Mouse (Mus musculus) frontal cortex, postnatal 10 days (tissue): ENCODE measurements at regions not wholly inside any gene's neighbourhood (a gene's known extent, or its start where the extent isn't known, plus 50 kb on each side); places are given as distances from the start of the nearest gene placed in this dataset.

Experiments used
- DNase-seq, 2 experiments: peaks; one replicate each; pipeline ENCODE4 v3.0.0; 2022; ENCODE audit warnings: low spot score in 2 of 2, mixed read lengths in 1 of 2

DNA sequence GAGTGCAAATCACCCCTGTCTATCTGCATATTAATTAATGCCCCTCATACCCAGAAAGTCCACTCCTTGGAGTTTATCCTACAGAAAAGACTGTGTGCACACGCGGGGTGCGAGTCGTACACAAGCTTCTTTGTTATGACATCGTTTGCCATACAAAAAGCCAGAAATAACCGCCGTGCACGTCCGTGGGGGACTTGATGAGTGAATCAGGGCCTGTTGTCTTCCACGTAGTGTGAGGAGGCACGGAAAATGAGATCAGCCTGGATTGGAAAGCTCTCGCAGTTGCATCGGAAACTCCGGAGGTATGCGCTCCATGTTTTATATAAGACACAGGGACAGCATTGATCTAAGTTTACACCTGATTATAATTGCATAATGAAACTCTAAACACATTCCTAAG, 120.3 kb downstream of the Etnk1 start:
- peak; percentile 14 to 32 for DNase-seq

DNA sequence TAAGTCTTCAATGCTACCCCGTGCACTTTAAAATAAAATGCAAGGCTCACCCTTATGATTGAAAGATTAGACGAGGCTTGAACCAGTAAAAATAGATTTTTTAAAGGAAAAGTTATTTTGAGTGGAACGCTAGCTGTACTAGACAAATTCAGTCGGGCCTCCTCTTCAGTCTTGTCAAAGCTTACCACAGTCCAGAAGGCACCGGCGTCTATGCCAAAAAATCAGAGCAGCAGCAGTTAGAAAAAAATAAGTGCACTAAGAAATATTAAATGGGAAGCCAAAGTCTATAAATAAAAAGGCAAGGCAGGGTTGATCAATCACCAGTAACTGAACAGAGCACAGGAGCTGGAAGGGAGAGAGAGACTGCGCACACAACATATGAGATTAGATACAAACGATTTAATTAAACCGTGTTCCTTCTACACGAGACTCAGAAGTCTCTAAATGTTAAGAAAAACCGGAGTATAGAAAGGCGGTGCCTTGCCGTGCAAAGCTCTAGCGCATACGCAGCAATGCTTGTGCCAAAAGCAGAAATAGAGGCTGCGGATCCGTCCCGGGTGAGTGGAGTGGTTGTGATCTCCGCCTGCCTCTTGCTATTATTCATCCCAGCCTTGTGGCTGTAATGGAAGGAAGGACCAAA, 121.6 kb downstream of the Etnk1 start:
- DNase-seq, result peak; percentile 36 to 60

DNA sequence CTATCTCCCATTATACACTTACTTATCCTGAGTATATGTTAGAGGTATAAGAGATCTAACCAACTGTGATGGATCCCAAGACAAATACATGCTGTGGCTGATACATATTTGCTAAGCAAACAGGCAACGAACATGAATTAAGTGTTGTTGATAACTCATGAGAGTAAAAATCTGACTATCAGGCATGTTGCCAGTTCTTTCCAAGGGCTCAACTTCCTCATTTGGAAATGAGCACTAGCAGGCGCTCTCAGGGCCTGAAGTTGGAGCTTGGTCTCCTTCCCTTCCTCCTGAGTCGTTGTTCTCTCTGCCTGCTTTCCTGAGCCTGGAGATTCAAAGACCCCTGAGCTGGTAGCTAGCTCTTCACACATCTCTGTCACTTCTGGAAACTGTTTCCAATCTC, 126.6 kb downstream of the Etnk1 start:
- DNase-seq, result no peak

DNA sequence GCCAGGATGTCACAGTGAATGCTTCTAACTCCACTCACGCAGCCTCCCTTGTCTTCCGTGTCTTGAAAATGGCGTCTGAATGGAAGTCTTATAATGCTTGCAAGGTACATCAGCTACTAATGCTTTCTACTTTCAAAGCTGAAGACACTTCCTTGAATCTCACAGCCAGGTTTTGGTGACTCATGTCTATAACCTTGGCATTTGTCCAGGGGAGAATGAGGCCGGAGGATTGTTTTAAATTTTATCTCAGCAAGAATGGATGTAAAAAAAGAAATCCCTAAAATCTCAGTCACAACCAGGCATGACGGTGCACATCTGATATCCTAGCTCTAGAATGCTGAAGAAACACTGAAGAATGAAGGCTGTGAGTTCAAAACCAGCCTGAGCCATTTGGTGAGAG, 131.4 kb downstream of the Etnk1 start:
- DNase-seq, result no peak

DNA sequence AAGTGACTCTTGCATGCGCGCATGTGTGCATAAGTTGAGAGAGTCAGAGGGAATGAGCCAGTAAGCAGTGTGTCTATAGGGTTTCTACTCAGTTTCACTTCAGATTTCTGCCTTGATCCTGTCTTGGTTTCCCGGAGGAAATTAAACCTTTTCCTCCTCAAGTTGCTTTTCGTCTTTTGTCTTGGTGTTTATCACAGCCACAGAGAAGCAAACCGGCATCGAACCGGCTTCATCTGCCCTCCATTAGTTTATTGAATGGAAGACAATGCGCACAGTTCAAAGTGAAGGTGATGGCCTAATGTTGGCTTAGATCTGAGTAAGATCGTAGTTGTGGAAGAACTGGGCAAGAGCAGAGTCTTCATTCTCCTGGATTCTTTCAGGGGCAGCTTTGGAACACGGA, 134.4 kb downstream of the Etnk1 start:
- no peak for DNase-seq

DNA sequence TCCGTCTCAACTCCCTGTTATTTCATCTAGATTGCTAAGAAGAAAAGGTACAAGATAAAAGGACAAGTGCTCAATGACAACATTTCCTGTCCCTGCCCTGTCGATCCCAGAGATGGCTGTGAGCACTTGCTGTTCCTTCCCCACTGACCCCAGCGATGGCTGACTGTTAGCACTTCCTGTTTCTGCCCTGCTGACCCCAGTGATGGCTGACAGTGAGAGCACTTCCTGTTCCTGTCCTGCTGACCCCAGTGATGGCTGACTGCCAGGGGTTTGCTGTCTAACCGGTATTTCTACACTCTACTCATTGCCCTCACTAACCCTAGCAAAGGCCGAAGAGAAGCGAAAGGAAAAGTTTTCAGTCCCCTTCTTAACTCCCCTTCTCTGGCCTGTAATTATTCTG, 140.3 kb downstream of the Etnk1 start:
- DNase-seq, result no peak

DNA sequence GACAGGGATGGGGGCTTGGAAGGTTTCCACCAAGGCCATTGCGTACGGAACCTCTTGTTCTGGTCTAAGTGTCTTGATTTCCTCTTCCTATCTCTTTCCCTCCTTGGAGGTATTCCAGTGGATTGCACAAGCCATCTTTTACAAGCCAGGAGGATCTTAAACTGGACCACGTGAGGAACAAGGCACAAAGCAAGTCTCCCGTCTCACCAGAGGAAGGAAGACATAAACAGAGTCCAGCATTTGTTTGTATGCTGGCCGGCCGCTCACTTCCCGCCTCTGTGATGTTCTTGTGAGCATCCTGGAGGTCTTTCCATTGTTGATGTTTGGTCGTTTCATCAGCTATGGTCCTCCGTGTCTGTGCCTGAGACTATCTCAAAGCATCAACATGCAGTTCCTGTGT, 148.8 kb downstream of the Etnk1 start:
- DNase-seq, result no peak

DNA sequence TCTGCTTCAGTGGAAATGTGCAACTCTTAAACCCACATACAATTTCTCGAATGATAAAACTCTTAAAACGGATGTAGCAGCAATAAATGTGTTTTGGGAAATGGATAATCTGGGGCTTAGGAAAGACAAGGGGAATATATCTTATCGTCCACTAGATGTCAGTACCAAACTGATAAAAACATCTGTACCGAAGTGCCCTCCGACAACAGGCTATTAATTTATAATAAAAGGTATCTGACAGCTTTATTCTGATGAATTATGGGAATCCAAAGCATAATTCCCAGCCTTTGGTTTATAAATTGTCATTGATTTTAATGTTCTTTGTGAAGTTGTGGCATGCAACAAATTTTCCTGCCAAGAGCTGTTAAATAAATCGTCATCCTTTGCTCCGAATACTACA, 153.4 kb downstream of the Etnk1 start:
- no peak for DNase-seq

DNA sequence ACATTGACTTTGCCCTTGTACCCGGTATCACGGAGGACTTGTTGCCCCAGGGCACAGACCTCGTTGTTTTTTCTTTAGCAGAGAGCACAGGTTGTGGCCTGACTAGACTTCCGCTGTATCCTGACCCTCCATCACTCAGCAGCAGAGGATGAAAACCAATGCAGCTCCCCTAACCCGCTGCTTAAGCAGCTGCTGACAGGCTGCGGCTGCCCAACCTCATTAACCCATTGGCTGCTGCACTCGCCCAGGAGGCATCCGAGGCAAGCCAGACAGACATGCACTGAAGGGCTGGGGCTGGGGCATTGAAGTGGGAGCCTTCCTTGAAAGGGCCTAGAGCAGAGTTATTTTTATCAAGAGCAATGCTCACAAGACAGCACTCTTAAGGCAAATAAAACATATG, 157.6 kb downstream of the Etnk1 start:
- no peak for DNase-seq

DNA sequence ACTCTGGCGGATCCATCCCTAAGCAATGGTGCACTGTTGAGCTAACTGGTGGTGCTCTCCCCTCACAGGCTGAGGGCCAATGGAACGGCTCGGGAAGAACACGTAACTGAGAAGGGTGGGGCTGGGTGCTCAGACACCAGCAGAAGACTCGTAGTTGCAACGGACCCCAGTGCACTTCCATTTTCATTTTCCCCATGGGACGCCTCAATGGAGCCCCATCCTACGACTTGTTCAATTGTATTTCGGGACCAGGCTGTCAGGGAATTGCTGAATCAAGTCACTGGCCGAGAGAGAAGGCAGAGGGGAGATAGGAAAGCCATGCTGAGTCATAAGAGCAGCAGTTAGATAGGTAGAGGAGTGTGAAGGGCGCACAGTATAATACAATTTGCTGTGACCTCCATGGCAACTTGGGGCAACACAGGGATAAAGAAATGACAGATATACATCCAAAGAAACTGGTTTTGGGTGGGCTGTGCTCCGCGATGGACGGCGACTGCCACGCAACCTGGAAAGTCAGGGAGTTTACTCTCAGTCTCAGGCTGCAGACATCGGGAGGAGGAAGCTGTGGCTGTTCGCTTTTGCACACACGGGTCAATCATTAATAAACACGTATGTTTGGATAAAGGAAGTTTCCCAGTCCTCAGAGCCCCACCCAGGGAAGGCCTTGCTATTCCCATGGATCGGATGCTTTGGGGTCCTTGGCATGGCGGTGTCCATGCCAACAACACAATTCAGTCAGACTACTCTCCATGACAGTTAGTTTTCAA, 160.1 kb downstream of the Etnk1 start:
- no peak for DNase-seq

DNA sequence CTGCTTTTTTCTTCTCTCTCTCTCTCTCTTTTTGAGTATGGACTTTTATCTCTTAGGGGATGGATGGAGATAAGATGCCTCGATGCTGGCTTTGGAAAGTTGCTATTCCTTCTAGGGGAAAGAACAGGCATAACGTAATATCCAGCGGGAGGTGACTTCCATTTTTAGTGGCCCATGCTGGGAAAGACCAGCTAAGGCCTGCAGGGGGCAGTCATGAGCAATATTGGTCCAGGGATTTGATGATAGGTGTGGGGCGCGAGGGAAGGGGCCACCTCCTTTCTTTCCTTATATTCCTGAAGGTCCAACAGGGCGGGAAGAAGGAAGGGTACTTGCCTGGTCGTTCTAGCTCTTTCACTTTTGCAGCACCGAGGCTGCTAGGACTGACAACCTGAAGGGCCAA, 160.8 kb downstream of the Etnk1 start:
- DNase-seq, result no peak

DNA sequence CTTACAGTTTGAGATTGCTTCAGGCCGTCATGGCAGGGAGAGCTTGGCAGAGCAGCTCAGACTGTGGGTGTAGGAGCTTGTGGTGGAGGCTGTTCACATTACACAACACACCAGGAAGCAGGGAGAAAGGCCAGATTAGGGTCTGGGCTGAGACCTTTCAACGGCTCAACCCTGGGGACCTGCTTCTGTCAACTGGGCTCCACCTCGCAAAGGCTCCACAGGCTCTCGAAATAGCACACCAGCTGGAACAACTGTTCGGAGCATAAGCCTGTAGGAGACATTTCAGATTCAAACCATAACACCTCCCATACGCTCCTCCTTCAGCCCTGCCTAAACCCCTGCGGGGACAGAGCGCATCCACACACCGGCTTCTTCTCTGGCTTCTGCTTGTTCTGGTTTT, 161.2 kb downstream of the Etnk1 start:
- DNase-seq, result no peak

DNA sequence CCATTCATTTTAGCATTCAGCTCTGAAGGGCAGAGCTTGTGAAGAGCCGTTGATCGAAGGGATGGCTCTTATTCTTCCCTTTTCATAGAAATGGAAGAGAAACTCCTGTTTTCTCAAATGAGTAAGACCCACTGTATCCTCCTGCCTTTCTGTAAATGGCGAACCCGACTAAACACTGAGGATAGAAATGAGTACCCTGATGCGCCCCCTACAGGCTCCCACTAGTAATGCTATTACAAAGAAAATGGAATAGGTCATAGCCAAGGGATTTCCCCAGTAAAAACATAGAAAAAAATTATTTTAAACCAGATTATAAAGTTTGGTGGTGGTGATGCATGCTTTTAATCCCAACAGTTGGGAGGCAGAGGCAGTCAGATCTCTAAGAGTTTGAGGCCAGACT, 162.1 kb downstream of the Etnk1 start:
- no peak for DNase-seq

DNA sequence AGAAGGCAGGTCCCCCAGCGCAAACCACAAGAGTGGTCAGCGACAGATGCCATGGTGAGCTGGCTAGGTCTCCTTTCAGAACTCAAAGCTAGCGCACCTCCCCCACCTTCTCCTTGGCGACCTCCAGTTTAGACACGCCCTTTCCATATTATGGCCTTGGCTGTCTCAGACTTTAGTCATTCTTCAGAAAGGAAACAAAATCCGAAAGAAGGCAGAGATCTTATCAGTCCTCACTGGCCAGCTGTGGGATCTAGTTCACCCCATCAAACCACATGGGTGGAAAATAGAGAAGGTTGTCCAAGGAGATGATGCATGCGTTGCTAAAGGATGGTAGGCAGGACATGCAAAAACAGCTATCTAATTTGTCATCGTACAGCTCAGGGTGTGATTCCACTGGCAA, 166.5 kb downstream of the Etnk1 start:
- DNase-seq, result no peak

DNA sequence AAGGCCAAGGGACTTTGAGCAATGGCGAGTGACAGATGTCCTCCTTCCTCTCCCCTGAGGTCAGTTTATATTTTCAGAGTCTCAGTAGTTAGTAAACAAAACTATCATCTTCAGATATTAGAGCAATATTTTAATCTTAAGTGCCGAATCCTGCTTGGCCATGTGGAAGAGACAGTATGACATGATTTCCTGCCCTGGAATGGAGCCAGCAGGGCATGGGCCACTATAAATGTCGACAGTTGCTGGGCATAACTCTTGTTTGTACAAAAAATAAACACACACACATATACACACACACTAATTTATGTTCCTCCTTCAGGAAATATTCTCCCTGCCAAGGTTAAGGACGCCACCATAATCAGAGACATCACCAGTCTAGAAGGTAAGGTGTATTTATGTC, 169.6 kb downstream of the Etnk1 start:
- DNase-seq, result no peak

DNA sequence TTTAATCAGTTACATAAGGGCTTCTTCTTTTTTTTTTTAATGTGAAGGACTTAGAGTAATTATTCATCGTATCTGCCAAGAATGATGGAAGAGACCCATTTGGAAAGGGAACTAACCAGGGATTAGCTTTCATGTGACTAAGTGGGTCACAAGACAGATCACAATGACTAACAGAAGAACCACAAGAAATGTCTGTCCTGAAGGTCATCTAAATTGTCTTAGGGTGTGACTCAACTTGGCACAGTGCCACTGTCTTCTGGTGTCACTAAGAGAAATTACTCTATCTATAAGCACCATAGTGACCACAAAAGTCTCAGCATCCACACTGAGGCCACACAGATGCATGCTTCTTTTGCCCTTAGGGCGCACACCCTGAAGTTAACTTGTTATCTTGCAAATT, 182.0 kb downstream of the Etnk1 start:
- no peak for DNase-seq

DNA sequence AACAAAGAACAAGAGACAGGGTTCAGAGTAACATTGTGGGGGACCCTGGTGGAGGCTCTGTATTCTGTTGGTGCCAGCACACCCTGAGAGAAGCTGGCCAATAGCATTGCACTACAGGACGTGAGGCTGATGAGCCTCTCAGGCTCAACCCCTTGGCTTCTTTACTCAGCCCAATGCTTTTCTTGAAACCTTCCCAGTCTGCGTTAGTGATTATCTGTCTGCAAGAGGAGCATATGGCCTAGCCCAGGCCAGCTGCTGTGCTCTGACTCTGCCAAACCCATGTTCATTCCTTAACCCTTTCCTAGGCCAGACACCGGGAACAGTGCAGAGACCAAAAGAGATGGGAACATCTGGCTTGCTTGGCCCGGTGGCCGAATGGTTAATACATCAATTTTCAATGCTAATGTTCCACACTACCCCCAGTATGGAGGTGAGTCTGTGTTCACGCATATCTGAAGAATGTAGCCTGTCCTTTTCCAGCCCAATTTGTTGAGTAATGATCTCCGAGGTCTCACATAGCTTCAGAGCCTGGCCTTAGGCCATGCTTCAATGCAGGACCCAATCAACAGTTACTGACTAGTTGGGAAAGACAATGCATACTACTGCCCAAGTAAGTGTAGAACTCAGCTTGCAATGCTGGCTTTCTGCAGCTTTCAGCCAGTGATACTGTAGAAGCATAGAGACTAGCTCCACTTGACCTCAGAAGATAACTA, 192.5 kb downstream of the Etnk1 start:
- DNase-seq, result no peak

DNA sequence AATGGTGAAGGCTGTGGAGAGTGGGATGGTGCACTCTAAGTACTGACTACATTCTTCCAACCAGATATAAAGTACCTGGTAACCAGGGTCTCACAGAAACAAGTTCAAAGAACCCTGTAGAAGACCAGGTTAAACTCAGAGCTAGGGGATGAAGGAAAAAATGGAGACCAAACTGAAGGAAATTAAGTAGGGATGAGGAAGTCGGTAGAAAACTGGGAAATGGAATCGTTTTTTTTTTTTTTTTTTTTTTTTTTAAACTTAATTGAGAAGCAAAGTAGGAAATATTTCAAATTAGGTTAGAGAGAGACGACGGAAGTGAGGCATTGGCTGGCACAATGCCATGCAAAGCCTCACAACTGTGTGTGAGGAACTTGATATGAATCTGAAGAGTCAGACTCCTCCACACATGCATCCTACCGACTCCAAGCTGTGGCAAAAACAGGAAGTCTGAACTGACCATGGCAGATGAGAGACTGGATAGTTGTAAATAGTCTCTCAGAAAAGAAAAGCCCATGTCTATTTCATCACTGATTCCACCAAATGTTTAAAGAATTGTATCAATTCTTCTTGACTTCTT, 194.2 kb downstream of the Etnk1 start:
- no peak for DNase-seq

DNA sequence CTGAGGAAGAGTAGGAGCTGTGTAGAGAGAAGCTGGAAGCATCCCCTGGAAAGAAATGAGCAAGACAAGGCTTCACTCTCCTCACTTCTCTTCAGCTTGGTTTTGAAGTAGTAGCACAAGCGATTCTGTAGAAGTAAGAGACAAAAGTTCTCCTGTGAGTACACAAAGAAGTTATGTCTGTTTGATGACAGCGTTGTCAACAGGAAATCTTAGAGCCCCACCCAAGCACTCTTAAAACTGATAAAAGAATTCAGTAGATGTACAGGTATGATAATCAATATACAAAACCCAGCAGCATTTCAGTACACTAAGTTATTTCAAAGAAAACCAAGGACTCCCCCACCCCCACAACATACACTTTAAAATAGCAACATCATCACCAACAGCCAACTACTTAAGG, 194.9 kb downstream of the Etnk1 start:
- no peak for DNase-seq

DNA sequence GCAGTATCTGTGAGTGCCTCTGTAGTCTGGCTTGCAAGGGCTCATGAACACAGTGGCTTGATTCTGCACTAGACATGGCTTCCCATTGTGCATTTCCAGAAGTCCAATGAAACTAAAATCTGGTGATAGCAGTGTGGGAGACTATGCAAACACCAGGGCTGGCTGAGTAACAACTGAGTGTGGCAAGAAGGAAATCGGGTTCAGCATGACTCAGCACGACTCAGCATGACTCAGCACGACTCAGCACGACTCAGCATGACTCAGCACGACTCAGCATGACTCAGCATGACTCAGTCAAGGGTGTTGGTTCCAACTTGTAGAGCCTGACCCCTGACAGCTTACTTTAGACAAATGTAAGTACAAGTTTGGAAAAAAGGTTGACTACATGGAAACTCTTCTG, 198.8 kb downstream of the Etnk1 start:
- no peak for DNase-seq

DNA sequence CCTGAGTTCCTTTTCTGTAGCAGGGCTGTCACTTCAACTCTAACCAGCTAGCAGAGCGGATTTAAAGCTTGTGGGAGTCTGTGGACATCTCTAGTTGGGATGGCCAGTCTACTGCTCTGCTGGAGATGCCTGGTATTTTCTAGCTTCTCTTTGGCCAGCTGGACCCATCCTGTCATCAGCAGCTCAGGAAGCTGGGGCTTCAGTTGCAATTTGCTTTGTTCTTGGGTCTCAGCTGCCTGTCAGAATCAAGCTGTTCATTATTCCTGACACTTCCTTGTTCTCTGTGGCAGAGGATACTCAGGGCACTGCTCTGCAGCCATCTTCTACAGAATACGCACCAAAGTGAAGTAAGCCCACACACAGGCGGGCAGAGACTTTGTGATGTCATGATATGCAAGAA, 200.8 kb downstream of the Etnk1 start:
- DNase-seq, result no peak

DNA sequence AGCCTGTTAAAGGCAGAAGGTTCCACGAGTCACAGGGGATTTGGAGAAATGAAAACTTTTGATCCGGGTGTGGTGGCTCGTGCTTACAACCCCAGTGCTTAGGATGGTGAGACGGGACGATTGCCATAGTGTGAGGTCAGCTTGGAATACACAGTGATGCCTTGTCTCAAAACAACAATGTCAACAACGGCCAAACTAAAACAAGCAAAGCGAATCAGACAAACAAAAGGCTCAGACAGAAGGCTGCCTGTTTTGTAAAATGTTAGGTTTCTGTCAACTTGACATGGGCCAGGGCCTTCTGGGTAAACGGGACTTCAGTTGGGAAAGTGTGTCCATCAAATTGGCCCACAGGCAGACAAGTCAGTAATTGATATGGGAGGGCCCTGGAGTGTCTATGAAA, 201.6 kb downstream of the Etnk1 start:
- no peak for DNase-seq

DNA sequence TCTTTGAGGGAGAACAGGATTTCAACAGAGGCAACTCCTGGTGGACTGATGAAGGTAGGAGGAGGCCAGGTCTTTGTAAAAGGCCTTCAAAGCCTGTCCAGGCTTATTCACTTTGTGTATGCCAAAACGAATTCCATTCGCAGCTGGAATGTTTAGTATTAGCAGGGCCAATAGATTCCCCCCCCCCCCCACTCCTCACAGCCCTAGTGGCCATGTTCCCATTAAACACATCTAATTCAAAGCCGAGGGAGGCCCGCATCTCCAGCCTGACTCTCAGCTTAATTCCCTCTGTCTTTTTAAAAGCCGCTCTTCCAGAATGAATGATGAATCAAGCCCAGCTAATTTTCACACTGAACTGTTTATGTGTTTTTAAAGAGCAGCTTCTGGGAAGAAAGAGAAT, 205.5 kb downstream of the Etnk1 start:
- no peak for DNase-seq
